Mouse (Mus musculus): ENCODE results near the gene Trpm3. TPM values are rescaled to one million over a fixed set of nuclear protein-coding genes. Genes with fewer than 3 reads are reported as not detected.

Trpm3 gene
- polyA plus RNA-seq, 2 experiments from 2014 or later, result 0.24 TPM; not detected in 1

DNA sequence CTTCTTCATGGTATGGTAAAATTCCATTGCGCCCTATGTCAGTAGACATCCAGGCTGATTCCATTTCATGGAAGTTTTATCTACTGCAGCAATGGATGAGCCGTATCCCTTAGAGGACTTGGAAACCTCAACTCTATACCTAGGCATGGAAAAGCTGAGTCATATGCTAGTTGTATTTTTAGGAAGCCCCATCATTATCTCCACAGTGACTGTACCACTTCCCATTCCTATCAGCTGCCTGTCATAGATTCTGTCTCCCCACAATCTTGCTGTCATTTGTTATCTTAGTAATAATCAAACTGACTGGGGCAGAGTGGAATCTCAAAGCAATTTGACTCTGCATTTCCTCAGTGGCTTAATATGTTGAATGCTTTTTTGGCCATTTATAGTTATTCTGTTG, 169.2 kb downstream of the Trpm3 start:
- ATAC-seq, result no peak

DNA sequence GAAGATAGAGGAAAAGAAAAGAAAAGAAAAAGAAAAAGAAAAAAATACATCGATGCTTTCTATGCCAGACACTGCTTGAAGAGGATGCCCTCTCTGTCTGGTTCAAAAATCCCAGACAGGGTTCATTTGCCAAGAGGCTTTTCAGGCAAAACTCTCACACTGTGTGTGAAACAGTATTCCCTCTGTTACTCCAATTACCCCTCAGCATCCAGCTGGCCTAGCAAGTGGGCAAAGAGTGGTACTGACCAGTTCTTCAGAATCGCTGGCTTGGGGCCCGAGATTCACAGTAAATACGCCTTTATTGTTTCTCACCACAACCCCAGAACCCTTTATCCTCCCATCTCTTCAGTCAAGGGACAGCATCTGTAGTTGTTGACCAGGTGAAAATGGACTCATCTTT, 178.5 kb downstream of the Trpm3 start:
- no peak for ATAC-seq

DNA sequence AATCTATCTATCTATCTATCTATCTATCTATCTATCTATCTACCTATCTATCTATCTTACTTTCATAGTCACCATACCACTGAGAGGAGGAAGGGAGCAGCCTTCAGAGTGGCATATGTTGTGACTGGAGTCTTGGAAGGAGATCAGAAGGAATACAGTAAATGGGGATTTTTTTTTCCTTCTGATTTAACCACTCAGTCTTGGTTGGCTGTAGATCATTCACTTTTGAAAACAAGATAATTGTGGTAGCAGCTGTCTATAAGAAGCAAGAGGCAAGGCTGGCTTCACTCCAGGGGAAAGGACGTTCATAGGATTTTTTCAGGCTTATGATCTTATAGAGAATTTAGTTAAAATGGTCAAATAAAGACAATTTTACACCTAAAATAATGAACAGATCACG, 188.0 kb downstream of the Trpm3 start:
- no peak for ATAC-seq

DNA sequence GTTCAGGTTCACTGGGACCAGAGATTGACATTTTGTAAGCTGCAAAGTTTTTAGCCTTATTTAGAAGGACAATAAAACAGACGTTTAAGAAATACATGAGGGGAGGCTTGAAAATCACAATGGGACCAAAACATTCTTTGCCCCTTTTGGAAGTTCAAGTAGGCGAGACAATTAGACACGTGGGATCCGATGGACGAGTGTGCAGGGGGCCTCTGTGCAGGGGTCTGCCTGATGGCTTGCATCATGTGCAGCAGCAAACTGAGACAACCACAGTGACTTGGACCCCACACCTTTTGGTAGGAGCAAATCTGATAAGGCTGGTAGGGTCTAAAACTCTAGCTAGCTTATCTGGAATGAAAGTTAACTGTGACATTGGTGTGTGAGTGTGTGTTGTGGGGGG, 188.4 kb downstream of the Trpm3 start:
- ATAC-seq, result no peak

DNA sequence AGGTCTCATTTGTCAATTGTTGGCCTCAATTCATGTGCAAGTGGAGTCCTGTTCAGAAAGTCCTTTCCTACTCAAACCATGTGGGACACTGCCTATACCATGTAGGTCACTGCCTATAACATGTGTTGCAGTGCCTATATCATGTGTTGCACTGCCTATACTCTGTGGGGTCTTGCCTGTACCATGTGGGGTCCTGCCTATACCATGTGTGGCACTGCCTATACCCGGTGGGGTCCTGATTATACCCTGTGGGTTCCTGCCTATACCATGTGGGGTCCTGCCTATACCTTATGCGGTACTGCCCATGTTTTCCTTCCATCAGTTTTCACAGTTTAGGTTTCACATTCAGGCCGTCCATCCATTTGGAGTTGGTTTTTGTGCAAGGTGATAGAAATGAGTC, 197.4 kb downstream of the Trpm3 start:
- no peak for ATAC-seq

DNA sequence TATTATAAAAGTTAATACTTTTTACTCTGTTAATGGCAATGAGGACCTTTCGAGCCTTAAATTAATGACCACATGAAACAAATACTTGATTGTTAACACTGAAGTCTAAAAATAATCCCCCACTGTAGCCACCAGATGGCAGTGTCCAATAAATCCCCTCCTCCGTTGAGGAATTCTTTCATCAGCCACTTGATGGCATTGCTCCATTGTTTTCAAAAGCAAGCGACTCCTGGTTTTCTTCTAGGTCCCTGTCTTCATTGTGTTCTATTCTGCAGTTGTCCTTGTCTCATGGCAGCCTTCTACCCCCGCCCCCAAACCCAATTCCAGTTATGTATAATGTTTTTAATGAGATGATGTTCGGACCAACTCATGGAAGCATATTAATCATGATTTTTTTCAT, 198.6 kb downstream of the Trpm3 start:
- no peak for ATAC-seq

DNA sequence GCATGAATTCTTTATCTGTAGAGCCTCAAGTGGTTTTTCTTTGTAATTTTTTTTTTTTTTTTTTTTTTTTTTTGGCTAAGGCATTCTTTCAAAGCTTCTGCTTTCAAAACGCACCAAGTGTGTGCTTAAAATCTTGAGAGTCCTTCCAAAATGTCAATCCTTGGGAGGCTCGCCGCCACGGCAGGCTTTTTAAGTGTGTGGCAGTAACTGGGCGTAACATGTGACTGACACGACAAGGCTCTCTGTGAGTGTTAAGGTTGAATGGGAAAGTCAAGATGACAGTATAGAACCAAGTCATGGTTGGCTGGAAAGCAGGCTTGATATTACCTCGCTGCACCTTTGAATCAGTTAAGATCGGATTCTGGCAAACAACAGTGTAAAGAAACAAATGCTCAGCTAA, 200.1 kb downstream of the Trpm3 start:
- no peak for ATAC-seq

DNA sequence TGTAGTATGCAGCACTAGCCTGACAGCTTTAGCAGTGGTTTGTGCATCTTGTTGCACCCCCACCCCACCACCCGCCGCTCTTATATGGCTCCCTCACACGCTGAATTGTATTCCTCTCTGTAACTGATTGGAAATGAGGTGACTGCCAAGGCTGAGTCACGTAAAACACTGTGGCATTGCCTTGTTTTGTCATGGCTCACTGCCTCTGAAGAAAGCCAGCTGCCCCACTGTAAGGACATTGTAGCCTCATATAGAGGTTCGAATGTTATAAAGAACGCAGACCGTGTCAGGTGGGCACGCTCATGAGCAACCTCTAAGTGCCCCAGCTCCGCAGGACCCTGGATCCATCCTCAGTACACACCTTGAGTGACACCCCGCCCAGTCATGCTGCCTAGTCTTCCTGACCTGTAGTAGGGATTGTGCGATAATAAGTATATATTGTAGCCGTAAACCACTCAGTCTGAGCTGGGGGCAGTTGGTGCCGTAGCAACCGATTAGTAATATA, 215.2 kb downstream of the Trpm3 start:
- no peak for ATAC-seq

DNA sequence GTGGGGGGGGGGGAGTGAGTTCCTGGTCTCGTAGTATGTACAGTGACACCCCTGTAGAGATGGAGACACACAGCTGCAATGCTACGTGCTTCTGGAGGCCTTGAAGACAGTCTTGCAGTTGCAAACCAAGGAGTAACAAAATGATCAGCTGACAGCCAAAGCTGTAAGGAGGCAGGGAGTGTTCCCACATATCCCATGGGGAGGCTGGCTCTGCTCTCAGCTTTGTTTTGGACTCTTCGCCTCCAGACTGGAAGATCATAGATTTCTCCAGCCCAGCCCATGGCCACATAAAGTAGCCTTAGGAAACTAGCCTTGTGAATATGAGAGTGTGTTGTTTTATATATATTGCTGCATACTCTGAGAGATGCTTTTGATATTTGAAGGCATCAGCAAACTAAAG, 248.0 kb downstream of the Trpm3 start:
- no peak for ATAC-seq

DNA sequence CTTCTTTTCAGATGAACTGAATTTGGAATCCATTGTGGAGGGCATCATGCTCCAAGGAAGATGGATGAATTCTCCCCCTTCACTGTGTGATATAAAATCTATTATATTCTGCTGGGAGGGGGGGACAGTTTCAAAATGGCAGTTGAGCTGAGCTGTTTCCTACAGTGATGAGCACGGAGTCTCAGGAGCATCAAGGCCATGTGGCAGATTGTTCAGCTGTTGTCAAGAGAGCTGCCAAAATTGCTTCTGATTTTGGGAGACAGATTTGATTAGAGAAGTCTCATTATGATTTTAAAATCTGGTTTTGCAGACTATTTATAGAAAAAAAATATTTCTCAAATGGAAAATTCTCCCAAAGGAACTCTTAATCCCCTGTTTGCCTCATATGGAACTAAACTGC, 255.9 kb downstream of the Trpm3 start:
- ATAC-seq, result no peak

DNA sequence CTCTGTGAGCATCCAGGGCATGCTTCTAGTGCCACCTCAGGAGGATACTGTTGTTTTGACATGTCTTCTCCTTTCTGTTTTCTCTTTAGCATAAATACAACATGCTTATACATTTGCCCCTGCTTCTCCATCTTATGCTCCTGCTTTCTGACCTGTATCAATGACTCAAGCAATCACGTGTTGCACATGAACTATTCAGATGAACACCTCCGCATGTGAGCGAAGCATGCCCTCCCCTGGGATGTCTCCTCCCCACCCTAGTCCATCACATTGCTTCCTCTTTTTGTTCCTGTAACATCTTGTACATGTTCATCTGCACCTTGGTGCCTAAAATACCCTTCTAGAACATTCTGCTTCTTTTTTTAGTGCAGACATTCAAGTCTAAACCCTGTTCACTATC, 265.2 kb downstream of the Trpm3 start:
- no peak for ATAC-seq

DNA sequence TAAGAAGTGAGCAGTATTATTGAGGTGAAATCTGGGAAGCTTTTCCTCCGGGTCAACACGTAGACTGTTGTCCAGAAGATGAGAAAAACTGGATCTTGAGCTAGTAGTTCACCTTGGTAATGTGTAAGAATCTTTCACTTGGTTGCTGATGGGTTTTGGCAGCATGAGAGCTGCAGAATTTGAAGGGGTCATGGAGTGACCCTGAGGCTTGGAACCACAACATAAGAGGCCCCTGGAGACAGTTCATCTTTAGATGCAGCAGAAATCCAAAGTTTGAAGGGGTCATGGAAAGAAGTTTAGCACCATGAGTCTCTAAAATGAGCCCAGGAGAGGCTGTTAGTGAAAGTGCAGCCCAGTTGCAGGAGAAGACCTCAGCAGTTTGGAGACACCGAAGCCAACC, 279.4 kb downstream of the Trpm3 start:
- no peak for ATAC-seq

DNA sequence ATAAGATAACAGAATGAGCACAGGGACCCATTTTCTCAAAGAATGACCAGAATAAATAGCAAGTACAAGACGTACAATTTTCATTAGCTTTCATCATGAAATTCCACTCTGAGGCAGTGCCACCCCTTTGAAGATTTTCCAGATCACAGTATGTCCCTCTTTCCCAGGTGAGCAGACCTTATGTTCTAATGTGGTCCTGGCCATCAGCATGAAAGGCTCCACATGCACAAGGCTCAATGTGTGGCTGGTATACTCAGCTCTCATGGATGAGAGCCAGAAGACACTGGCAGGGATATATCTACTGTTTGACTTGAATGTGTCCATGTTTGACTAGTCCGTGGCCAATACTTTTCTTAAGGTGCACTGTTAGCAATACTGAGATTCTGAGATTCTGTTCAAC, 298.4 kb downstream of the Trpm3 start:
- no peak for ATAC-seq

DNA sequence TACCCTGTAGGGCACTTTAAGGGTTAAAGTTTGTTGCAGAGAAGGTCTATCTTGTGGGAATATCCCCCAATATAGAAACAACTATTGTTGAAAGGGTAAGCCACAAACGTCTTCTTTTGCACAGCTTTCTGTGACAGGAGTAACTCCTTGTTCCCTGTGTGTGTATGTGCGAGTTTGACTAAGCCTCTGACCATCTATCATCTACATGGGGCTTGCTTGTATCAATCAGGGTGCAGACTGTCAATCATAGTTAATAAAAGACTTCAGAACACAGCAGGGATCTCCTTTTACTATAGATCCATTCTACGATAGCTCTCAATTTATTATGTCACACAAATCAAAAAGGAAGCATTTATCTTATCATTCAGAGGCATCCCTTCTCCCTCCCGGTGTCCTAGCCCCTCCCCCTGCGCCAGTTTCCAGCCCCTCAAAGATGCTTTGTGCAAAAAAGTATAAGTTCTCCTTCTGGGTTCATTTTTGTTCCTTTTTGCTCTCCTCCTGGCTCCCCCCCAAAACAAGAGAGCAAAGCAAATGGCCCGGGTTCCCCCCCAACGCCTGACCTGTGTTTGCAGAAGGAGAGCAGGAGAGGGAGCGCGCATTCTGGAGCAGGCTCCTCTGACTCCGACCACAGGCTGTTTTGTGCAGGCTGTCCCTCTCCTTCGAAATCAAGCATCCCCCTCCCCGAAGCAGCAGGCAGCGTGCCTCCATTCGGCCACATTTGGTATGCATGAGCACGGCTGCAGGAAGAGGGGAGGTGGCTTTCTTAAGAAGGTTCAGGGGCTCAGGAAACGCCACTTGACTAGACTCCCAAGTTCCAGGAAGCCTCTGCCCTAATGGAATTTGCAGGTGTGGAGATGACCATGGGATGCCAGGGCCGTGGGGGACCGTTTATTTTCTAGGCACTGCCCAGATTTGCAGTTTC, 308.8 kb downstream of the Trpm3 start:
- ATAC-seq, result no peak

DNA sequence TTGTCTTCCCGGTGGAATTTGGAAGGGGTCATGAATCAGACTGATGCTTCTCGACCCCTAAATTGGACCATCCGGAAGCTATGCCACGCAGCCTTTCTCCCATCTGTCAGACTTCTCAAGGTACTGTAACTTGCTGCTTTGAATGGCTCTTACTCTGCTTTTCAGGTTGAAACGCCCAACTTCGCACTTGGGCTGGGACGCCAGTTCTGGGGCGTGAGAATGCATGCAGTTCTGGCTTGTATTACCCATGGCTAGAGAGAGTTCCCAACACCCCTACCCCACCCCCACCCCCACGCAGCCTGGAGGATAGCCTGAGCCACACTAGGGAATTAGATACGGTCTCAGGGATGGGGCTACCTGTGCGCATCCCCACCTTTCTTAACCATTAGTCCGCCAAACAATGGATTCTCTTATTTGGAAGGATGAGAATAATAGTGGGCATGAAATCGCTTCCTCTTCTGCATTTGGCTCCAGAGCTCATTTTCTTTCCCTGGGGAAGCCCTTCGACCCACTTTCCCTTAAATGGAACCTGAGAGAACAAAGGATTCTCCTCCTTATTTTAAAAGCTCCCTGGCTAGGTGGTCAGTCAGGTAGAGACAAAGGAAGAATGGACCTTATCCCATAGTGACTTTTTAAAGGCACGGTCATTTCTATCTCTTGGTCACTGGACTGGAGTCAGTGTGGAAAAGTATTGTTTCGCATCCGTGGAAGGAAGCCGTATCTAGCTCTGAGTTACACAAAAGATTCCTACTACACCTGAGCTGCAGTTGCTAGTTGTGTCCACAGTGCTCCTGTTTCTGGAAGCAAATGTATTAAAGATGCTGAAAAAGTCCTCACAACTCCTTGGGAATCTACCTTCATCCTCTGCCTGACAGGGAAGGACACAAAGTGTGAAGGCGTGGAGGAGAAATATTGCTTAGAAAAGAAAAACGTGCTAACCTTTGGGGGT, 309.8 kb downstream of the Trpm3 start:
- no peak for ATAC-seq

DNA sequence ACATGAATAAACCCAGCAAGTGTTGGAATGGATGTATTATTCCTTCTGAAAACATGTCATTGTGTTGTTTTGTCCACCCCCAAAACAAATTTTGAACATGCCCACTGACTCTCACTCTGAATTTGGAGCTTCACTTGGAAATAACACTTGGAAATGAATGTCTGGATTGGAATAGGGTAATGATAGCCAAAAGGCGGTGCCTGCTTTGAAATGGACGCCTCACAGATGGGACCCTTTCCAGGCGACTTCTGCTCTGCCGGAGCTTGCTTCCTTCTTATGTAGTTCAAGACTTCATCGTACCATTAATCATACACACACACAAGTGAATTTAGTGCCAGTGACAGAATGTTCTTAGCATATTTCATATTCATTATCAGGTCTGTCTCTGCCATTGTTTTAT, 312.4 kb downstream of the Trpm3 start:
- no peak for ATAC-seq

DNA sequence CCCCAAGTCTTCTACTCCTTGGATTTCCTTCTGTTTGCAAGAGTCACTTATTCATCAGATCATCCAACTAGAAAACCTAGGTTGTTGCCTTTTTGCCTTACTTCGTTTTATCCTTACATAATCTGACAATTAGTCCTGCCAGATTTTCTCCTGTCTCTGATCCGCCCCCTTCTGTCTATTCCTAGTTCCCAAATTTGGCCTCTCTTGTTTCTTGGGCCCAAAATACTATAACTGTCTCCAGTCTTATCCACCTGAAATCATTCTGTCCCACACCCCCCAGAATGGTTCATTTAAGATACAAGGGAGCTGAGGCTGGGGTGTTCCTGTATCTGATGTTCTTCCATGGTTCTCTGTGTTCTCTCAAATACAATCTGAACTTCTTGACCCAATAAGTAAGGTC, 318.1 kb downstream of the Trpm3 start:
- no peak for ATAC-seq

DNA sequence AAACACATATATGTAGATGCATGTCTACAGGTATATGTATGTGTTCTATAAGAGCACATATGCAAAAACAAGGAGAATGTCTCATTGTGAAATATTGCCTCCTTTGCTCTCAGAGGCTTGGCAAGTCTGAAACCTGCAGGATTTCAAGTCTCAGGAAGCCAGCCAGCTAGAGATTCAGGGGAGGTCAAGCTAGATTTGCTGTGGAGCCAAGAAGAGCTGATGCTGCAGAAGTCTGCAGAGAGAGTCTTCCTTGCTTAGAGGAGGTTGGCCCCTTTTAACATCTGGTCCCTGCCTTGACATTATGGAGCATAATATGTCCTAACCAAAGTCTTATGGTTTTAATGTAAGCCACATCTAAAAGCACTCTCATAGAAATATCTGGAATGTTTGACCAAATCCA, 323.2 kb downstream of the Trpm3 start:
- no peak for ATAC-seq

DNA sequence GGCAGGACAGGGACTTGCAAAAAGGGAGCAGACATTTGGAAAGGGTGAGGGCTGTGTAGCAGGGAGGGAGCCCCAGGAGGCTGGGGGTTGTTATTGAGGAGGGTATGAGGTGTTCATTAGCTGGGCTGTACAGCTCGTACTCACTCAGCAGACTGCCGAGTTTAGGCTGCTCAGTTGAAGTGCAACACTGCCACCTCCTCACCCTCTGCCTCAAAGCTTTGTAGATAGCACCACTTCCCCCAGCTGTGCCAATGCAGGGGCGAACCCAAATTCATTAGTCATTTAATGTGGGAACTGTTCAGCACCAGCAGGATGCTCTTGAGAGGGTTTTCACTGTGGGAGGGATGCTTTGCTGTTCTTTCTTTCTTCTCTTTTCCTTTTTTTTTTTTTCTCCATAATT, 324.7 kb downstream of the Trpm3 start:
- no peak for ATAC-seq

DNA sequence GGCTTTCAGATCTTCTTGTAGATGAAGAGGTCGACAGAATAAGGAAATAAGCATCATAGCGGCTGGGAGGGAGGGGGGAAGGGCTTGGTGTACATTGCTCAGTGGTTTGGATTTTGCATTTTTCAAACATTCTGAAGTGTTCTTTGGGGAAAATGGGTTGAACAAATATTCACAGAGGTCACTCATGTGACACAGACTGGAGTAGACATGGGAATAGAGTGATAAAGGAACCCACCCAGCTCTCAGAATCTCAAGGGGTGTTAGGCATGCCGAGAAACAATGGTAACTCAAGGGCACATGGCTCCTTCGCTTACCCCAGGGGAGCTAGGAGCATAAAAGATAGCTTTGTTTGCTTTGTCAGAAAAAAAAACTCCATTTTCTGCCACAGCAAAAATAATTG, 330.8 kb downstream of the Trpm3 start:
- no peak for ATAC-seq

DNA sequence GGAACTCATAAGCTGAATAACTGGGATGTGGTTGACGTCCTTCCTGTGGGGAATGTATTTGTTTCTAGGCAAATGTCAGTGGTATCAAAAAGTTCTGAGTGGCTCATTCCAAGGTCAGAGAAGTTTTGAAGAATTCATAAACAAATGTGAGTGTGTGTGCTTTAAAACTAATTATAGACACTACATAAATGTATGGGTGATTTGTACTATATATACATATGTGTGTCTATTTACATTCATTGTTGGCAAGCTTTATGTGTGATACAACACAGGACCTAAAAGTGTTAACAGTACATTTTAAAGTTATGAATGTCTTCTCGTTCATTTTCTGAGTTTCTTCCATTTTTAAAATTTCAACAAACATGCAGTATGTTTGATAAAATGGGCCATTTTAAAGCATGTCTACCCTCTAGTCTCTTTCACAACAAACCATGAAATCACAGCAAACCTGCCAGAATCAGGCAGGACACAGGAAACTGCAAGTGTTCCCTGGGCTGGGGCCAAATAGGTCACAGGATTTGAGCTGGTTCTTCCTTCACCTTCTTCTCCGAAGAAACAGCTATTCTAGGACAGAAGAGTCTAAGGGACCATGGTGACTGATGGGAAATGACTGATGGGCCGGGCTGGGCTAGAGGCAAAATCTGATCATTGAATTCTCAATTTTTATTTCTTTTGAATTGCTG, 334.3 kb downstream of the Trpm3 start:
- no peak for ATAC-seq

DNA sequence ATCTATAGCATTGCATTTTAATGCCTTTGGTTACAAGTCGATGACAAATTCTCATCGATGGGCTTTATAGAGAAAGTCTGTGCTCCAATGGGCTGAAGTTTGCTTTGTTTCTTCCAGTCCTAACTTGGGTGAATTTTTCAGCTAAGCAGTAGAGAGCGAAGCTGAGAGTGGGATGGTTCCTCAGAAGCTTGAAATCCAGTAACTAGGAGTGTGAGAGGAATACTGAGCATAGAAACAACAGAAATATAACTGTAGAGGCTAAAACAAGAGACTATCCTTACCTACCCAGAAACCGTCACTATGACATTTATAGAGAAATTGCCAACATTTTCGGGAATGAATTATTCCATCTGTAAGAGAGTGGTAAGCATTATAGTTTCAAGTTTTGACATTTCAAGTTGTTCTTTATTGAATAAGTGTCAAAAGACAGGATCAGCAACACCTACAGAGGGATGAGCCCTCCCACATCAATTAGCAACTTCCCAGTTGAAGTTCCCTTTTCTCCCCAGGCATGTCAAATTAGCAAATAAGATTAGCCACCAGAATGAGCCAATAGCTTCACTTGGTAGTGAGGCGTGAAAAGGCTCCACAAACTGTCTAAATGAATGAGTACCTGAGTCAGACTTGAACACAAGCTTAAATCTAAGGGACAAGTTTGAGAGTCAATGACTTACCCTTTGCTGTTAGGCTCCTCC, 339.6 kb downstream of the Trpm3 start:
- no peak for ATAC-seq

Measured in activated CD4-positive, CD25-positive, alpha-beta regulatory T cell, adult 4 months (primary cell).